Mouse (Mus musculus) testis, postnatal 10 days (tissue): ENCODE results near the gene Pla2g2d.
A peak's percentile ranks its signal among the peaks of the same experiment; 100 is the strongest.

ENCODE experiments used
- DNase-seq: peaks from one replicate; pipeline ENCODE4 v3.0.0; 2021; ENCODE audit warnings: low spot score

The Pla2g2d gene

GRCm38 (mm10) chr4:138775435-138775834 is at the start of gene Pla2g2d:
Gene Pla2g2d, plus strand, starts transcription at chr4:138775735.
- DNase-seq, result no peak

- no peak for DNase-seq
These were observed 49.8 kb upstream of the Pla2g2d start for GRCm38 (mm10) chr4:138725751-138726150.

- no peak for DNase-seq
These were observed 46.4 kb upstream of the Pla2g2d start for GRCm38 (mm10) chr4:138729018-138729703.

GRCm38 (mm10) chr4:138734105-138734504 is 41.4 kb upstream of the Pla2g2d start:
- no peak for DNase-seq

GRCm38 (mm10) chr4:138734863-138735262 is 40.7 kb upstream of the Pla2g2d start:
- no peak for DNase-seq

- peak; percentile 49 for DNase-seq
These were observed 38.5 kb upstream of the Pla2g2d start, which contains the start of gene Ubxn10 for GRCm38 (mm10) chr4:138737031-138737430. Gene Ubxn10, minus strand, starts transcription at chr4:138737167.

GRCm38 (mm10) chr4:138739136-138739851 is 36.2 kb upstream of the Pla2g2d start:
- no peak for DNase-seq

- DNase-seq, result no peak
These were observed 29.7 kb upstream of the Pla2g2d start for GRCm38 (mm10) chr4:138745884-138746283.

GRCm38 (mm10) chr4:138746866-138747265 is 28.7 kb upstream of the Pla2g2d start:
- no peak for DNase-seq

GRCm38 (mm10) chr4:138747851-138748250 is 27.7 kb upstream of the Pla2g2d start:
- no peak for DNase-seq

- no peak for DNase-seq
These were observed 27.0 kb upstream of the Pla2g2d start for GRCm38 (mm10) chr4:138748369-138749072.

- no peak for DNase-seq
These were observed 22.9 kb upstream of the Pla2g2d start for GRCm38 (mm10) chr4:138752603-138753002.

GRCm38 (mm10) chr4:138753608-138754007 is 21.9 kb upstream of the Pla2g2d start:
- DNase-seq, result no peak

- no peak for DNase-seq
These were observed 21.1 kb upstream of the Pla2g2d start for GRCm38 (mm10) chr4:138754432-138754831.

GRCm38 (mm10) chr4:138755439-138755838 is 20.1 kb upstream of the Pla2g2d start:
- DNase-seq, result no peak

- DNase-seq, result no peak
These were observed 19.6 kb upstream of the Pla2g2d start for GRCm38 (mm10) chr4:138755983-138756382.

GRCm38 (mm10) chr4:138757416-138757815 is 18.1 kb upstream of the Pla2g2d start, which contains the start of gene Pla2g2f:
Gene Pla2g2f, minus strand, starts transcription at chr4:138757626.
- DNase-seq, result no peak

GRCm38 (mm10) chr4:138762266-138762665 is 13.3 kb upstream of the Pla2g2d start:
- no peak for DNase-seq

GRCm38 (mm10) chr4:138771970-138772369 is 3.6 kb upstream of the Pla2g2d start:
- DNase-seq, result no peak

GRCm38 (mm10) chr4:138772386-138772785 is 3.1 kb upstream of the Pla2g2d start:
- no peak for DNase-seq

GRCm38 (mm10) chr4:138777417-138778407 is 2.2 kb downstream of the Pla2g2d start:
- no peak for DNase-seq
